Mouse (Mus musculus) ES-Bruce4 (cell line): Measurements from ENCODE around the gene Klhl11.

Source experiments
- CTCF ChIP-seq: IDR thresholded peaks from one replicate; pipeline ENCODE4 v1.8.1; 2011; ENCODE audit warnings: low read depth, low read length
- EP300 ChIP-seq: IDR thresholded peaks from 2 replicates; pipeline ENCODE4 v1.6.1; 2011; ENCODE audit warnings: low read depth, low read length; ENCODE audit not compliant: insufficient read depth
- POLR2A ChIP-seq: IDR thresholded peaks from one replicate; pipeline ENCODE4 v1.8.1; 2011; ENCODE audit warnings: low read length; ENCODE audit not compliant: insufficient read depth

DNA sequence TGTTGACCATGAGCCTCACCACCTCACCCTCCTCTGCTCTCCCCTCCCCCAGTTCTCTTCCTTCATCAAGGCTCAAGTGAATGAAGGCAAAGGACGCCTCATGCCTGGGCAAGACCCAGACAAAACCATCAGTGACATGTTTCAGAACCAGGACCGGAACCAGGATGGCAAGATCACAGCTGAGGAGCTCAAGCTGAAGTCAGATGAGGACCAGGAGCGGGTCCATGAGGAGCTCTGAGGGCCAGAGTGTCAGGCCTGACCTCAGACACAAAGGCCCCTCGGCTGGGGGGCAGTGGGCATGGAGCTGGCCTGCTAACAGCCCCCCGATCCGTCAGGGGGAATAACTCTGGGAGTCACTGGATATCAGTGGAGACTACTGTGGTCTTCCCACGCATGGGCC, 48.7 kb downstream of the Klhl11 start:
- TF ChIP-seq POLR2A (no peak), CTCF (no peak), EP300 (no peak)
